Mouse (Mus musculus) hindlimb bud, embryonic 11.5 days (tissue): ENCODE data around the gene Adgrl2.

Experiments
- DNase-seq: peaks from one replicate; pipeline ENCODE4 v3.0.0-alpha.2; 2012; ENCODE audit warnings: low read depth, low spot score; ENCODE audit errors: extremely low spot score

Adgrl2 gene

GRCm38 (mm10) chr3:148833070-148833769 lies 157.1 kb downstream of the Adgrl2 start:
- DNase-seq: no peak

DNA sequence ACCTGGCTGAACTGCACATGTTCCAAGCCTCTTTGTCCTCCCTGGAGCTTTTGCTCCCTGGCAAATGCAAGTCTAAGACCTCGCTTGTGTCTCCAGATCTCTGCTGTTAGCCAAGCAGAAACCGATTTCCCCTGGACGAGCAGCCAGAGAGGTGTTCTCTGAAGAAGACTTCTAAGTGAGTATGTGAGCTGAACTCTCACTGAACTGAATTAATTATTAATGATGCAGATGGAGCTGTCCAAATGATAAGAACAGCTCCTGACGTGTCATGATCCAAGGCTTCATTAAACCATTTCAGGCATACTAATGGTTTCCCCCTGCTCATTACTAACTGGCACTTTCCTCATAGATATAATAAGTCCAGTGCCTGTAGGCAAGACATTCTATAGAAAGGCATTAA lies 158.4 kb downstream of the Adgrl2 start:
- no peak for DNase-seq

DNA sequence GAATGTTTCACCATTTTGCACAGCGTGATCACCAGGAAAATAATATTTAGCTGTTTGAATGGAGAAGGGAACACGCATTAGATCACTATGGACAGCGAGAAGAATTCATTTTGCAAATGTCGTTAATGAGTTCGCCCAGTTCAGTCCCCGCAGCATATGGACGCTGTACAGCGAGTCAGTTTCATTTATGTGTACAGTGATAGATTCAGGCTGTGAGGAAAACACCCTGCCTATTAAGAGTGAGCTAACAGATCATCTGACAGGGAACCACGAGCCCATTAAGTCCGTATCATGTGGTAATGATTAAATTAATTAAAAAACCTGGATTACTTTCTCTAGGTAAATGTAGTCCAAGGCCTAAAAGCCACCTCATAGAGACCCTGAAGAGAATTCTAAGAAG lies 161.8 kb downstream of the Adgrl2 start:
- no peak for DNase-seq

- DNase-seq: no peak
These were observed 166.8 kb downstream of the Adgrl2 start for GRCm38 (mm10) chr3:148823551-148823950.

GRCm38 (mm10) chr3:148821632-148822031 lies 168.7 kb downstream of the Adgrl2 start:
- no peak for DNase-seq

DNA sequence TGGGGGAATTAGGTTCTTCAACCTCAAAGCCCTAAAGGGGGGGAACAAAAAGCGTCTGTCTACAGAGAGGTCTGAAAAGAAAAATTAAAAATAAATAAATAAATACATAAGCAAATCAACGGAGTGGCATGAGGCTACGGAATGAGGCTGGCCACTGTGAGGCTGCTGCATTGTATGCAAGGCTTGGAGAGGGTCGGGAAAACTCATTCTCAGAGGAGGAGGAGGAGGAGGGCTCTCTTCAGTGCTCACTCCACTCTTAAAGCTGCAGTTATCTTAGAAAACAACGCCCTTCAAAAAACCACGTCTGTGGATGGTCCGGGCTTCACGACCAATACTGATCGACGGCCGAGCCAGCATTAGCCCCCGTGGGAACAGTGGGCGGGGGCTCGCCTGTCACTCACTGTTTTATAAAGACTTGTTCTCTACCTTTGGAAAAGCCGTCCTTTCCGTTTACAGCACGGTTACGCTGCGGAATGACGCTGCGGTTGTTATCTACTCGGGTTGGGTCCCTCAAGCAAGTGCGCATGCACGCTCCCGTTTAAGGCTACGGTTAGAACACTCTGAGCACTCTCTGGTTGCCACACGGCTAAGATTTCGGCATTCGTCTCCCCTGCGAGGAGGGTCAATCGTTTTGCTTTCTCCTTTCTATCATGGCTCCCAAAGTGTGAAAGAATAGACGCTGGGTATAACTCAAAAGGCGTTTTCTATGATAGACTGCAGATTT lies 170.9 kb downstream of the Adgrl2 start:
- no peak for DNase-seq

DNA sequence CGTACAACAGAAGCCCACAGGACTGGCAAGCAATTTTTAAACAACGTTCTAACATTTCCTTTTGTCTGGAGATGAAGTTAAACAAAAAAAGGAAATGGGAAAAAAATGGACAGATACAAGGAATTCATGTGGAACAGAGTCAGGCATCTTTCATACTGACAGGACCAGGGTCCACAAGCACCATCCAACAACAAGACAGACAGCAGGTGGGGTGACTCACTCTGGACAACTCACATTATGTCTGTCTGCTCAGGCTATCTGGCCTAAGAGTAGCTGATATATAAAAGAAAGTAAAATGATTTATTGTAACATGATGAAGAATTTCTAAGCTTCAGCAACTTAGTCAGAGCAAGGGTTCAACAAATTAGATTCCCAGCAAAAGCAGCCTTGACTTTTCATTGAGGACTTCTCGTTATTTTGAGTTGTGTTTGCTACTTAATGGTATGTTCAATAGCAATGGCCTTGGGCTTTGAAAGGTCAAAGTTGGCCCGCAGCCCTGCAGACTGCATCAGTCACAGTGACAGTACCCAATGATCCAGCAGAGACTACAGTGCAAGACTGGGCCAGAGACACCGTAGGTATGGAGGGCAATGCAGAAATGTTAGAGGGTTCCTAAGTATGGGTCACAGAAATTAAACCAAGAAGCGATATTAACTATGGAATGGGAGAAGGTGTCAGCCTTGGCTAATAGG lies 171.8 kb downstream of the Adgrl2 start:
- DNase-seq: no peak

DNA sequence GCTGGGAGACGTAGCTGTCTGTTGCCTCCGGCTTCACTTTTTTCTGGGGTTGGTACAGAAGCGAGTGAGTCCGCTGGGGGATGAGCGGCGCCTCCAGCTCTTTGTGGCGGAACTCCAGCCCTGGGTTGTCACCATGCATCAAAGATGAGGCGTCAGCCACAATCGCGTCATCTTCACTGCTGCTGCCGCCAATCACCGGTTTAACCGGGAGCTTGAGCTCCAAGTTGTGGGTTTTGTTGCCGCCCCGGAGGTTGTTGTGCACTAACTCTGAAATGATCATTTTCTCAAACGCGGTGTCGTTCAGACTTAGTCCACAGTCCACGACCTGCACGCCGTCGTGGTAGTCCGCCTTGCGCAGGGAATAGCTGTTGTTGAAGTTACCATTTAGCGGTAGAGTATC lies 172.9 kb downstream of the Adgrl2 start:
- DNase-seq: no peak

DNA sequence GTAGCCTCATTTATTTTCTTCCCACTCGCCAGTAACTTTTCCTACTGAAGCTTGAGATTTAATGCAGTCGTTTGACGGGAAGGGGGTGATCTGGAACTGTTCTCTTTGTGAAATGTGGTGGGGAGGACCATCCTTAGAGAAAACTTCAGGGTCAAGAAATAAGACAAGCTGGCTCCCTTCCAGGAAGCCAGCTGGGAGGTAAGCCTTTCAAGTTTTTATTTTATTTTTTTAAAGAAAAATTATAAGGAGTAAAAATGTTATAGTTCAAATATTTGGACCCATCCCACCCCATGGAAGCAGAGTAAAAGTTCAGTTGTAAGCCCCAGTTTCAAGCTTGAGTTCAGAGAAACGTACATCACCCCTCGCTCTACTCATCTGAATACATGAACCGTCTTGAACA lies 177.2 kb downstream of the Adgrl2 start:
- DNase-seq: no peak

DNA sequence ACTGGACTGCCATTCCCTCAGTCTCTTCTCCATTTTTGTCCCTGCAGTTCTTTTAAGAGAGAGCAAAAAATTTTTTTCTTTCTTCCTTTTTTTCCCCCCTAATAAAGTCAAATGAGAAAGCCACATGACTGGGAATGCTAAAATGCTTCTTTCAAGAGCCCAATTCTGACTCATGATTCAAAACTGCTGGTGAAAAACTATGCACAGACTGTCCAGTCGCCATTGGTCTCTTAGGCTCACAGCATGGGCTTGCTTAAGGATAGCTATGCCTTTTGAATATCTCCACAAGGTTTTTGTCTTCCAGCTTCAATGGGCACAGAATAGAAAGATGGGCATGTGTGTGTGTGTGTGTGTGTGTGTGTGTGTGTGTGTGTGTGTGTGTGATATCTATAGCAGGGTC lies 178.3 kb downstream of the Adgrl2 start:
- no peak for DNase-seq

GRCm38 (mm10) chr3:148806977-148807376 lies 183.4 kb downstream of the Adgrl2 start:
- no peak for DNase-seq

- DNase-seq: no peak
These were observed 197.0 kb downstream of the Adgrl2 start for GRCm38 (mm10) chr3:148793286-148793913.

DNA sequence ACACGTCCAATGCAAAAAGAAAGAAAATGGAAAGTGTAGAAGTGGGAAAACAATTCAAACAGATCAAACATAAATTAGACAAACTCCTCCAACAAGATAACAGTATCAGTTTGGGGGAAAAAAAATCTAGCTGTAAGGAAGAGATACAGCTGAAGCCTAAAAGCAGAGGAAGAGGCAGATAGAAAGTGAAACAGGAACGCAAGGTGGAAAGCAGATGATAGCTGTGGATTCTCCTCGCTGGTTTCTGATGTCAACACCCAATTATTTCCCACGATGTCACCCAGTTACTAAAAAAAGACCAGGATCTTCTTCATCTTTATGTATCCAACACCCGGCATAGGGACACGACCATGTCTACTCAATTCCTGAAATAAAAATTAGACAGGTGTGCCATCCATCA lies 220.0 kb downstream of the Adgrl2 start:
- DNase-seq: no peak
